Mouse (Mus musculus) adrenal gland, postnatal 25 days (tissue): ENCODE measurements at regions not wholly inside any gene's neighbourhood (a gene's known extent, or its start where the extent isn't known, plus 50 kb on each side); places are given as distances from the start of the nearest gene placed in this dataset.
A peak's percentile ranks its signal among the peaks of the same experiment; 100 is the strongest.

ENCODE experiments used
- DNase-seq: peaks from one replicate; pipeline ENCODE4 v3.0.0; 2021; ENCODE audit warnings: mixed read lengths

DNA sequence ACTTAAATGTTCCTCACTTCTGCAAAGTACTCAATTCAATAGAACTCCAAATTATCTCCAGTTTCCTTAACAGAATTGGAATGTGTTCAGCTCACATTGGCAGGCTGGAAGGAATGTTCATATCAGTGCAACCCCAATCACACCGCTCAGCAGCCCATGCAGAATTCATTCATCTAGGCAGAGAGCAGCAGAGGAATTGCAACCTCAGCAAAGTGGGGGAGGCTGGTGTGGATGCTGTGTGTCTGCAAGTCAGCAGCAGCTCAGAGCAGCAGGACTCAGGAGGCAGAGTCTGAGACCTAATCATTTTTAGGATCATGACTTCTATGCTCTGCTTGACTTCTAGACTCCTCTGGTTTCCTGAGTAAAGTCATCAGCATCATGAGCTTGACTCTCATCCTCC is 100.7 kb upstream of the Chrna7 start:
- no peak for DNase-seq

DNA sequence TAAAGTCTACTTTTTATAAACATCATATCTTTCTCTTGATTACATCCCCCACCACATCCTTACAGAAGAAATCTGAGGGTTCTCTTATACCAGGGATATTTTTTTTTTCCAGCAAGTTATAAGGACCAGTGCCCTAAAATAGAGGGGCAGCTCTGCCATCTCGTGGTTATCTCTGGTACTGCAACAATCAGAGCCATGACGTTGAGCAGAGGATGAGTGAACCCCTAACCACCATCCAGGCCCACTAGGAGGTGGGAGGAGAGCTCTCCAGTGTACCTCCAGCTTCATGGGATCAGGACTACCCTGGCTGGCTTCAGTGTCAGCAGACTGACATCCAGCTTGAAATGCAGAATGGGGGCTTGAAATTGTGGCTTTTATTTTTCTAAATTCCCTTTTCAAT is 107.2 kb upstream of the Chrna7 start:
- DNase-seq, result peak; percentile 48

DNA sequence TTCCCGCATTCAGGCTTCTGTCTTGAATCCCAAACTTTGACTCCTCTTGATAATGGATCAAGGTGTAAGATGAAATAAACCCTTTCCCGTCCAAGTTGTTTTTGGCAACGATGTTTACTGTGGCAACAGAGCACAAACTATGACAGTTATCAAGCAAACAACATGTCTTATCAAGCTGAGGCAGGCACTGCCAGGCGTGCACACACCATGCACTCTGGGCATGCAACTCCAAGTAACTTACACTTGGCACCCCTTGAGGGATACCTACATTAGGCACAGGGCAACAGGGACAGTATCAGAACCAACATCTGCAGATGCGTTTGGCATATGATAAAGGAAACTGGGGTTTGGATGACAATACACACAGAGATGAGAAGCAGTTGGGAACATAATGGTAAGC is 108.8 kb upstream of the Chrna7 start:
- DNase-seq, result no peak

DNA sequence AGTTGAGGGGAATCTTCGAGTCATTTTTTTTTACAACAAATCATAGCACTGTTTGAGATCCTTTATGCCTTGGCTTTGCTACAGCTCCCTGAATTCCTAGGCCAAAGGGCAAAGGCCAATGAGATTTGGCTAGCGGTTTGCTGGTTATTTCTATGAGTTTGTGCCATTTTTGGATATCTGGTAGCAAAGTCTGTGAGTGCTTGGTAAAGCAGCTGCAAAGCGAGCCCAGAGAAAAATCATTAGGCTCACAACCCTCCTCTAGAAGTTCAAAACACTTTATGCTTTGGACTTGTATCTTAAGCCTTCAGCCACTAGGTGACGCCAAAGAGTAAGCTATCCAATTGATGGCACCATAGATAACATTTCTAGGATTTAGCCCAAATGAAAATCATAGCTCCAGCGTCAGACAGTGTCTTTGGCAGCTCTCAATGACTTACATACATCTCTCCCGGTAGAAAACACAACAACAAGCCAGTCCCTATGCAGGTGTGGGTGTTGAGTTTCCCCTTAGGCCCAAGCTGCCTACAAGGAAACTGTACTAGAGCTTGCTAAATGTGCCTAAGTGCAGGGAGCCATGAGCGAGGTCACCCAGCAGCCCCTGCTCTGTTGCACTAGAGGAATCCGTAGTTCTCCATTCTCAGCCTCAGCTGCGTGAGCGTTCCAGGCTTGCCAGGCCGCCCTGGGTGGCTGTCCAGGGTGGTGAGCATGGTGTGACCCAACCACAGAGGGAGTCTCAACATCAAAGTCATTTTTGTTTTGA is 109.8 kb upstream of the Chrna7 start:
- DNase-seq, result peak; percentile 13

DNA sequence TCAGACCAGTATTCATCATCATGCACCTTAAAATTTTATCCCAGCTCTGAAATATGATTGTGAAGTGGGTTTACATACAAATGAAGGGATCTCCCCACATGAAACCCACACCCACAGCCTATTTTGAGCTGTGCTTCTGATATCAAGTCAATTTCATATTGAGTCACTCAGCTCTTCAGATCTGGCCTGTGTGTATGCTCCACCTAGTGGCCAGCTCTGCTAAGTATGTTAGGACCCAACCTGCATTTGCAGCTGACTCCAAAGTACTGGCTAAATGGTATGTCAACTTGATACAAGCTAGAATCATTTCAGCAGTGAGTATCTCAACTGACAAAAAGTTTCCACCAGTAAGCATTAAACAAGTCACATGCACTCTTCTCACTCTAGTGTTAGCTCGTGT is 109.4 kb upstream of the Otud7a start:
- peak; percentile 9 for DNase-seq

DNA sequence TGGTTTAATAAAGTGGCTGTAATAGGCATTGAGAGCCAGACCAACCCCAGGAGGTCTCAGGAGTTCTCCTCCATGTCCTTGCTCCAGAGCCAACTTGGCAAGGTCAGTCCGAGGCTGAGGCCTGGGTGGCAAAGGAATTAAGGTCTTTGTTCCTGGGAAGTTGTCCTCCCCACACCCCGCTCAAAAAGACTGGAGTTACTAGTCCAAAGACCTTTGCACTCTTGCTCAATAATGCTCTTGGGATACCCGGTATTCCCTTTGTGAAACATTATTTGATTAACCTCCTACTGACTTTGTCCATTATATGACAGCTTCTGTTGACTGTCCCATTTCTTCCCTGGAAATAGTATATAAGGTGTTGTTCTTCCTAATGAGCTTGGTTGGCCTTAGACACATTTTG is 108.5 kb upstream of the Otud7a start:
- no peak for DNase-seq

DNA sequence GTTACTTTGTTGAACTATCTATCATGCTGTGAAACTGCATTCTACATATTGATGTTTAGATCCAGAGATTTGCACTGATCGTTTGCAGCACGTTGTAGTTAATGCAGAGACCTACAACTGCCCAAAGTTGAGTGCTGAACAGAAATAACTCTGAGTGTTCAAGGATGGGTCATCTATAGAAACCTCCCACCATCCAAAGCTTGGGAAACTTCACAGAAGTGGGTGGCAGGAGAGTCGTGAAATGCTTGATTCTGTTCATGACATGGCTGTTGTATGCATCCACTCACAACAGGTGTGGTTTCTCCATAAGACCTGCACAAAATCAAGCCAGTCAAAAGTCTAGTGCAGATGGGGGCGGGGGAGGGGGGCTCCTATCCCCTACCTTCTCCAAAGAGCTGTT is 102.8 kb upstream of the Otud7a start:
- DNase-seq, result no peak

DNA sequence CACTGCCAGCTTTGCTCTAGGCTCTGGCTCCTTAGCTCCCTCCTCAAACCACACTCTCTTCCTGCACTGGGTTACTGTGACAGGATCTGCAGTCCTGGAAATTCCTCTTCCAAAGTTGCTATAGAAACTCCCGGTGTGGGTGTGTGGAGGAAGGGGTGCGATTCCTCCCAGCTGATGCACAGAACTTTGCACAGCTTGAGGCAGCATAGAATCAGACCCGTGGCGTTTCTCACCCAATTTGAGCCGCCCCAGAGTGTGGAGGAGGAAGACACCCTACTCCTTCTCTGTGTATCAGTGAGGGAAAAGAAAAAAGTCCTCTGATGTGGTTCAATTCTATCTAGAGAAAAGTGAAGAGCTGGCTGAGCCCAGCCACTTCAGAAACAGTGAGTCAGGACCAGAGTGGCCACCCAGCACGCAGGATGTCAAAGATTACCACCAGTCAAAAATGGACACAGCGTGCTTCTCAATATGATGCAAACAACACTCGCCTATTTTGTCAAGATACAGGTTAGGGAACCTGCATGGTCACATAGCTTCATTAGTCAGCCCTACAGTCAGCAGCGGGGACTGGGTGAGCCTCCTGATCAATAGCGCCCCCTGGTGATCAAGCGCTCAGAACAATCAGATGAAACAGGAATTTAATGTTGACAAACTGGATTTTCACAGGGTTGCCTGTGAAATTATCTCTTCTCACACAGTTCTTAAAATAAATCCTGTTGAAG is 98.7 kb upstream of the Otud7a start:
- DNase-seq, result peak; percentile 59

DNA sequence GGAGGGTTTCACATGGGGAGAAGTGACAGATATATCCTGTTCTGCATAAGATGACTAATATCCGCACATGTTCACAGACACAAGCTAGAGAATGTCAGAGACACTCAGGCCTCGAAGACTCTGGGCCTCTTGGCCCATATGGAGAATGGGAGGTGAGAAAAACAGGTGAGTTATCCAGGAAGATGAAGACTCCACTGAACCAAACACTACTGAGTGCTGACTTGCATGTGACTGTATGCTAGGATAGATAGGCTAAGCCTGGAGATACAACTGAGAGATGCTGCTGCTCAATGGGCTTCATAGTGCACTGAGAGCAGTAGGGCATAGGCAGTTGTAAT is 98.2 kb upstream of the Otud7a start:
- no peak for DNase-seq
